7 mouse cellular contexts compared by ENCODE assay signal in the genomic region with DNA sequence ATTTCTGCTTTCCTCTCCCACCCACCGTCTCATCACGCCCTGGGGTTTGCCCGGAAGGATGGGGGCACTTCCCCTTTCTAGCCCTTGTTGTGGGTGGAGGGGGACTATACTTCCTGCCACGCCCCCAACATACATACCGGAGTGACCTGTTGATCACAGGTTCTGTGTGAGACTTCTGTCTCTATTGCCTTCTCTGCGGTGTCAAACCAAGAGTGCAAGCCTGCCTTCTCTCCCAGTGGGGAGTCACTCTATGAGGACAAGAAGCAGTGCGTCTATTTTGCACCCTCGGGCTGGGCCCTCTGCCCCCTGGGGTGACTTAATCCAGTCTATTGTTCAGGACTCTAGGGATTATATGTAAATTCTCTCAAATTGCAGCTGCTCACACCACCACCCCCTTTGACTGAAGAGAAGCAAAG.
DNase-seq lines count a peak whose midpoint lies in the region; ATAC-seq lines count a peak whose summit lies in the region.

No protein-coding gene starts in this region.

- peak overlapping the region; percentile 86 for H3K27ac ChIP-seq in limb, embryonic 10.5 days

- 2% methylated on average over 8 of the region's 8 CpGs for WGBS in limb, embryonic 10.5 days

- H3K4me1 ChIP-seq in limb, embryonic 10.5 days: peaks cover 88% of the 10 kb centered on the region

- peak; percentile 49 to 55 for DNase-seq in CD8-positive naive resting alpha-beta T cell, adult 2 months (ENCODE audit: low read depth in 2 of 2, low spot score in 2 of 2)
- peak; percentile 42 for DNase-seq in WW6 (ENCODE audit: low read depth, low spot score)
- peak; percentile 48 for DNase-seq in limb, embryonic 10.5 days (ENCODE audit: low spot score)
- peak; percentile 68 for DNase-seq in thymus, postnatal 4 days
- DNase-seq in ovary, adult 18-20 months (ENCODE audit: low spot score): no peak
- DNase-seq in adrenal gland, postnatal 25 days: no peak

- ATAC-seq in monocyte, adult 5-6 weeks (replicated peaks; ENCODE audit: insufficient number of reproducible peaks, low FRiP score, low TSS enrichment, poor library complexity, severe bottlenecking): peak; percentile 76

- no peaks in the 10 kb centered on the region for H3K27me3 ChIP-seq in limb, embryonic 10.5 days (ENCODE audit: low read depth, poor library complexity, severe bottlenecking)

- peak overlapping the region; percentile 35 for H3K4me3 ChIP-seq in limb, embryonic 10.5 days

- no peaks in the 10 kb centered on the region for H3K9me3 ChIP-seq in limb, embryonic 10.5 days (replicated peaks)

- H3K36me3 ChIP-seq in limb, embryonic 10.5 days: no peaks in the 10 kb centered on the region

Comparison
In these comparisons a context has a peak if more than half of its experiments do, and no peak if none do; other contexts are left out.
1. DNase-seq: peak in CD8-positive naive resting alpha-beta T cell, adult 2 months (2 of 2), WW6 (single experiment), limb, embryonic 10.5 days (single experiment) and thymus, postnatal 4 days (single experiment); none in ovary, adult 18-20 months (single experiment) and adrenal gland, postnatal 25 days (single experiment).